Mouse (Mus musculus) forelimb bud, embryonic 11.5 days (tissue): Measurements from ENCODE around the gene Ptch1.
A peak's percentile ranks its signal among the peaks of the same experiment; 100 is the strongest.

ENCODE experiments used
- DNase-seq: peaks from one replicate; pipeline ENCODE4 v3.0.0-alpha.2; 2012; ENCODE audit warnings: low read depth, low spot score

Ptch1 gene

GRCm38 (mm10) chr13:63540584-63540983 is 32.8 kb downstream of the Ptch1 start:
- no peak for DNase-seq

- no peak for DNase-seq
Measured at GRCm38 (mm10) chr13:63534981-63535380, 38.4 kb downstream of the Ptch1 start.

- no peak for DNase-seq
Measured at GRCm38 (mm10) chr13:63530857-63531256, 42.5 kb downstream of the Ptch1 start.

- DNase-seq: no peak
Measured at GRCm38 (mm10) chr13:63530371-63530764, 43.0 kb downstream of the Ptch1 start.

GRCm38 (mm10) chr13:63529602-63530370 is 43.6 kb downstream of the Ptch1 start:
- DNase-seq: no peak

GRCm38 (mm10) chr13:63528852-63529251 is 44.5 kb downstream of the Ptch1 start:
- peak; percentile 38 for DNase-seq

GRCm38 (mm10) chr13:63528164-63528675 is 45.2 kb downstream of the Ptch1 start:
- DNase-seq: peak; percentile 90

GRCm38 (mm10) chr13:63525571-63526197 is 47.7 kb downstream of the Ptch1 start:
- peak; percentile 52 for DNase-seq

GRCm38 (mm10) chr13:63524608-63525570 is 48.5 kb downstream of the Ptch1 start:
- peak; percentile 71 for DNase-seq

GRCm38 (mm10) chr13:63524061-63524460 is 49.3 kb downstream of the Ptch1 start:
- no peak for DNase-seq

GRCm38 (mm10) chr13:63522832-63523231 is 50.6 kb downstream of the Ptch1 start:
- no peak for DNase-seq

- DNase-seq: no peak
Measured at GRCm38 (mm10) chr13:63520110-63520509, 53.3 kb downstream of the Ptch1 start.

- DNase-seq: no peak
Measured at GRCm38 (mm10) chr13:63516535-63516934, 56.9 kb downstream of the Ptch1 start.

- no peak for DNase-seq
Measured at GRCm38 (mm10) chr13:63515542-63515941, 57.9 kb downstream of the Ptch1 start.

- DNase-seq: no peak
Measured at GRCm38 (mm10) chr13:63514931-63515360, 58.5 kb downstream of the Ptch1 start.

- no peak for DNase-seq
Measured at GRCm38 (mm10) chr13:63513374-63514098, 59.9 kb downstream of the Ptch1 start.

- DNase-seq: no peak
Measured at GRCm38 (mm10) chr13:63512411-63512810, 61.0 kb downstream of the Ptch1 start.

GRCm38 (mm10) chr13:63507821-63508220 is 65.6 kb downstream of the Ptch1 start:
- no peak for DNase-seq

GRCm38 (mm10) chr13:63507001-63507556 is 66.3 kb downstream of the Ptch1 start:
- DNase-seq: no peak

- no peak for DNase-seq
Measured at GRCm38 (mm10) chr13:63506364-63506763, 67.0 kb downstream of the Ptch1 start.

GRCm38 (mm10) chr13:63502391-63502790 is 71.0 kb downstream of the Ptch1 start:
- no peak for DNase-seq
